28 mouse cellular contexts compared by ENCODE assay signal in the genomic region with DNA sequence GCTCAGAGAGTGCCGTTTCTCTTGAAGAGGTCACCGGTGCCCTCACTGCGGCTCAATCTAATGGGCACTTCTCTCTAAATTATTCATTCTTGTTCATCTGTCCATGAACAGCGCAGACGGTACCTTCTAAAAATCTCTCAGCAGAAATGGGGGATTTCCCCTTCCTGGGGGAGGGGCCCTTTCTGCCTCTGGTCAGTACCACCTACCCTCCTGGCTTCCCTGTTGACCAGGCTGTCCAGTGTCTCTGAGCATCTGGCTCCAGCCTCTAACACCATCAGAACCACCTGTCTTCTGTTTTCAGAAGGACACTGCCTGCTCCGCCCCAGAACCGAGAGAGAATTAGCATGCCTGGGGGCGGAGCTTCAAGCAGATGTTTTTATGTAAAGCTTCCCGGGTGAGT. TPM values are rescaled to one million over a fixed set of nuclear protein-coding genes. Genes with fewer than 3 reads are reported as not detected.
DNase-seq lines count a peak whose midpoint lies in the region; ATAC-seq lines count a peak whose summit lies in the region.
"Had no signal": no experiment of that assay in that cellular context is flagged by ENCODE, and none has a peak within 500 bp of the region (broad histone marks: within the 10 kb centered on the region; RNA-seq: fewer than 3 reads in every experiment).

No protein-coding gene starts in this region.

- DNase-seq in heart, embryonic 10.5 days (ENCODE audit: low spot score): no peak
- DNase-seq in heart, adult 8-10 months (ENCODE audit: low spot score): no peak
- DNase-seq in thymus, postnatal 4 days: peak; percentile 21
- DNase-seq in thymus, postnatal 25 days: no peak
- DNase-seq in ovary, postnatal 10 days (ENCODE audit: low spot score): no peak
- DNase-seq: adrenal gland, adult 8-10 months; adrenal gland, postnatal 25 days; cerebellum, adult 11-12 months; cerebellum, adult 8-10 months; cerebellum, postnatal 10 days; cerebellum, postnatal 36 days; embryo, embryonic 11 days; gastrocnemius, postnatal 14 days; heart, adult 18-20 months; heart, postnatal 4 days; kidney, adult 2 months had no signal

- no peak overlapping the region for H3K9ac ChIP-seq in heart, embryonic 11.5 days (ENCODE audit: low read depth, low read length)
- no peak overlapping the region for H3K9ac ChIP-seq in heart, embryonic 14.5 days (ENCODE audit: low read length)
- H3K9ac ChIP-seq: embryonic facial prominence, embryonic 13.5 days; forebrain, embryonic 12.5 days; forebrain, embryonic 15.5 days; hindbrain, embryonic 14.5 days had no signal

- H3K27me3 ChIP-seq in heart, embryonic 11.5 days (ENCODE audit: control insufficient read depth, insufficient read depth, low read length): peaks cover 77% of the 10 kb centered on the region
- peaks cover 97% of the 10 kb centered on the region for H3K27me3 ChIP-seq in heart, embryonic 10.5 days (ENCODE audit: insufficient read depth, poor library complexity, severe bottlenecking)
- H3K27me3 ChIP-seq in heart, embryonic 14.5 days (ENCODE audit: control insufficient read depth, insufficient read depth, low read length): peaks cover 74% of the 10 kb centered on the region

- WGBS in heart, embryonic 11.5 days (ENCODE audit: insufficient replicate concordance): 46% methylated on average over 9 of the region's 9 CpGs
- 55% methylated on average over 9 of the region's 9 CpGs for WGBS in heart, embryonic 10.5 days
- 65% methylated on average over 9 of the region's 9 CpGs for WGBS in heart, embryonic 14.5 days

- no peaks in the 10 kb centered on the region for H3K36me3 ChIP-seq in heart, embryonic 11.5 days (ENCODE audit: control insufficient read depth, insufficient read depth, low read length)
- no peaks in the 10 kb centered on the region for H3K36me3 ChIP-seq in heart, embryonic 10.5 days
- no peaks in the 10 kb centered on the region for H3K36me3 ChIP-seq in heart, embryonic 14.5 days (ENCODE audit: control insufficient read depth, insufficient read depth, low read length)
- H3K36me3 ChIP-seq: embryonic facial prominence, embryonic 10.5 days; embryonic facial prominence, embryonic 13.5 days; forebrain, embryonic 12.5 days; forebrain, embryonic 15.5 days had no signal

- no peaks in the 10 kb centered on the region for H3K9me3 ChIP-seq in heart, embryonic 11.5 days (replicated peaks; ENCODE audit: control insufficient read depth, low read length)
- no peaks in the 10 kb centered on the region for H3K9me3 ChIP-seq in heart, embryonic 10.5 days
- H3K9me3 ChIP-seq in heart, embryonic 14.5 days (ENCODE audit: control insufficient read depth, low read length): no peaks in the 10 kb centered on the region
- H3K9me3 ChIP-seq: embryonic facial prominence, embryonic 10.5 days; embryonic facial prominence, embryonic 13.5 days; forebrain, embryonic 12.5 days; forebrain, embryonic 15.5 days had no signal

- peak overlapping the region; percentile 35; the same call in 1 of the 2 replicates for H3K27ac ChIP-seq in heart, embryonic 11.5 days (ENCODE audit: low read depth, low read length)
- no peak overlapping the region for H3K27ac ChIP-seq in heart, embryonic 10.5 days
- H3K27ac ChIP-seq in heart, embryonic 14.5 days (replicated peaks in 1 of 2; ENCODE audit: control insufficient read depth in 1 of 2, insufficient read depth in 1 of 2, low read depth in 2 of 2, low read length in 2 of 2): no peak overlapping the region
- H3K27ac ChIP-seq: embryonic facial prominence, embryonic 10.5 days; embryonic facial prominence, embryonic 13.5 days; forebrain, embryonic 12.5 days; forebrain, embryonic 15.5 days; hindbrain, embryonic 14.5 days; hindbrain, postnatal 0 days had no signal

- H3K4me2 ChIP-seq in heart, embryonic 11.5 days: peak overlapping the region; percentile 5
- peak overlapping the region; percentile 82 for H3K4me2 ChIP-seq in heart, embryonic 14.5 days (ENCODE audit: low read length)
- H3K4me2 ChIP-seq: embryonic facial prominence, embryonic 13.5 days; forebrain, embryonic 12.5 days; forebrain, embryonic 15.5 days; hindbrain, embryonic 14.5 days had no signal

- peaks cover 40% of the 10 kb centered on the region for H3K4me1 ChIP-seq in heart, embryonic 11.5 days (ENCODE audit: control insufficient read depth, insufficient read depth, low read length)
- peaks cover 87% of the 10 kb centered on the region for H3K4me1 ChIP-seq in heart, embryonic 10.5 days
- H3K4me1 ChIP-seq in heart, embryonic 14.5 days (ENCODE audit: control insufficient read depth in 2 of 2, insufficient read depth in 2 of 2, low read length in 2 of 2): peaks cover 44 to 70% of the 10 kb centered on the region in 2 experiments

- H3K4me3 ChIP-seq in heart, embryonic 11.5 days (ENCODE audit: low read depth, low read length): no peak overlapping the region
- no peak overlapping the region for H3K4me3 ChIP-seq in heart, embryonic 10.5 days
- H3K4me3 ChIP-seq in heart, embryonic 14.5 days (ENCODE audit: control insufficient read depth in 1 of 2, insufficient read depth in 1 of 2, low read depth in 1 of 2, low read length in 2 of 2): no peak overlapping the region
- H3K4me3 ChIP-seq: embryonic facial prominence, embryonic 10.5 days; embryonic facial prominence, embryonic 13.5 days; erythroblast, embryonic 14.5 days; forebrain, embryonic 12.5 days; forebrain, embryonic 15.5 days had no signal

- ATAC-seq in heart, embryonic 11.5 days (replicated peaks; ENCODE audit: insufficient number of reproducible peaks, low FRiP score, low TSS enrichment): no peak
- no peak for ATAC-seq in heart, embryonic 14.5 days (ENCODE audit: insufficient number of reproducible peaks, insufficient read depth, low FRiP score, low read depth)
- ATAC-seq: activated CD4-positive, CD25-positive, alpha-beta regulatory T cell, adult 4 months; CD4-positive, CD25-positive, alpha-beta regulatory T cell, adult 4 months; forebrain, embryonic 15.5 days; hindbrain, postnatal 0 days; intestine, postnatal 0 days had no signal

RNA-seq across cellular contexts. Expression of a gene that starts 3.1 kb away (rescaled TPM):
- polyA plus RNA-seq in heart, embryonic 11.5 days (2014; fragmentation: Nextera tagmentation; extraction: Ambion mirVana): 8.0 and 8.6 TPM in 2 replicates
- 8.2 and 18.0 TPM in 2 replicates for polyA plus RNA-seq in heart, embryonic 10.5 days (2016; fragmentation: Nextera tagmentation; extraction: Ambion mirVana)
- polyA plus RNA-seq in heart, embryonic 14.5 days (2014; fragmentation: Nextera tagmentation; extraction: Ambion mirVana): 7.9 and 10.0 TPM in 2 replicates
- 100 to 1,000 TPM; 176 to 234 (median 203) TPM for total RNA-seq in heart, adult 8-10 months (2022)
- polyA plus RNA-seq: CD4-positive, CD25-positive, alpha-beta regulatory T cell, adult 4 months; erythroblast, embryonic 14.5 days had no signal
